Mouse (Mus musculus): Measurements from ENCODE around the gene Usp12. TPM values are rescaled to one million over a fixed set of nuclear protein-coding genes. Genes with fewer than 3 reads are reported as not detected.
"Not testable (repeated sequence)": the region's sequence is repeated elsewhere in the genome, so short reads cannot be mapped to it uniquely, and the experiment has no call there.

The Usp12 gene
- polyA plus RNA-seq, 1 experiment from 2014 or later = 19.8 TPM

- ATAC-seq (ENCODE audit: low FRiP score, low read depth); H3K4me3 ChIP-seq; H3K9ac ChIP-seq (replicated peaks); H3K27ac ChIP-seq (replicated peaks); H3K4me1 ChIP-seq; H3K4me2 ChIP-seq (replicated peaks); H3K9me3 ChIP-seq; H3K27me3 ChIP-seq: not testable (repeated sequence)
- WGBS = 93% methylated on average over 1 of the region's 9 CpGs
- peaks cover 43% of the 10 kb centered on the region for H3K36me3 ChIP-seq
These were observed 59.8 kb downstream of the Usp12 start for GRCm38 (mm10) chr5:146735054-146735453.

- no peaks in the 10 kb centered on the region for H3K4me1 ChIP-seq
- H3K4me2 ChIP-seq (replicated peaks) = no peak overlapping the region
- peaks cover 33% of the 10 kb centered on the region for H3K36me3 ChIP-seq
- H3K4me3 ChIP-seq = no peak overlapping the region
- H3K9me3 ChIP-seq = no peaks in the 10 kb centered on the region
- no peak overlapping the region for H3K9ac ChIP-seq (replicated peaks)
- 79% methylated on average over 12 of the region's 12 CpGs for WGBS
- no peak overlapping the region for H3K27ac ChIP-seq (replicated peaks)
- no peaks in the 10 kb centered on the region for H3K27me3 ChIP-seq
- ATAC-seq (ENCODE audit: low FRiP score, low read depth) = no peak
These were observed 60.7 kb downstream of the Usp12 start for GRCm38 (mm10) chr5:146733888-146734640.

GRCm38 (mm10) chr5:146733372-146733771 is 61.4 kb downstream of the Usp12 start:
- 86% methylated on average over 7 of the region's 7 CpGs for WGBS
- H3K27ac ChIP-seq (replicated peaks) = no peak overlapping the region

GRCm38 (mm10) chr5:146727006-146727405 is 67.8 kb downstream of the Usp12 start:
- Histone ChIP-seq H3K27ac (replicated peaks) (no peak overlapping the region), H3K9me3 (peaks cover 3% of the 10 kb centered on the region; the same call in 1 of the 2 replicates), H3K9ac (replicated peaks) (no peak overlapping the region), H3K36me3 (no peaks in the 10 kb centered on the region), H3K27me3 (no peaks in the 10 kb centered on the region), H3K4me3 (no peak overlapping the region), H3K4me1 (peaks cover 3% of the 10 kb centered on the region; the same call in 1 of the 2 replicates), H3K4me2 (replicated peaks) (no peak overlapping the region)
- WGBS = 86% methylated on average over 4 of the region's 4 CpGs
- ATAC-seq (ENCODE audit: low FRiP score, low read depth) = no peak

More at GRCm38 (mm10) chr5:146733372-146733771, 61.4 kb downstream of the Usp12 start:
- Histone ChIP-seq H3K4me3 (no peak overlapping the region), H3K4me2 (replicated peaks) (no peak overlapping the region), H3K36me3 (peaks cover 28% of the 10 kb centered on the region), H3K9me3 (no peaks in the 10 kb centered on the region), H3K9ac (replicated peaks) (no peak overlapping the region), H3K27me3 (no peaks in the 10 kb centered on the region), H3K4me1 (no peaks in the 10 kb centered on the region)
- ATAC-seq (ENCODE audit: low FRiP score, low read depth) = no peak

- Histone ChIP-seq H3K4me3 (no peak overlapping the region), H3K9ac (replicated peaks) (no peak overlapping the region), H3K9me3 (peaks cover 3% of the 10 kb centered on the region; the same call in 1 of the 2 replicates), H3K27ac (replicated peaks) (no peak overlapping the region), H3K27me3 (no peaks in the 10 kb centered on the region), H3K4me2 (replicated peaks) (no peak overlapping the region), H3K36me3 (no peaks in the 10 kb centered on the region), H3K4me1 (peaks cover 3% of the 10 kb centered on the region; the same call in 1 of the 2 replicates)
- no peak for ATAC-seq (ENCODE audit: low FRiP score, low read depth)
- 68% methylated on average over 3 of the region's 3 CpGs for WGBS
These were observed 69.8 kb downstream of the Usp12 start for GRCm38 (mm10) chr5:146724956-146725355.

- Histone ChIP-seq H3K27ac (replicated peaks) (no peak overlapping the region), H3K9ac (replicated peaks) (no peak overlapping the region), H3K27me3 (no peaks in the 10 kb centered on the region), H3K4me2 (replicated peaks) (no peak overlapping the region), H3K4me1 (peaks cover 3% of the 10 kb centered on the region; the same call in 1 of the 2 replicates), H3K36me3 (no peaks in the 10 kb centered on the region), H3K9me3 (peaks cover 7% of the 10 kb centered on the region; the same call in 1 of the 2 replicates), H3K4me3 (no peak overlapping the region)
- WGBS = 91% methylated on average over 5 of the region's 5 CpGs
- no peak for ATAC-seq (ENCODE audit: low FRiP score, low read depth)
These were observed 71.4 kb downstream of the Usp12 start for GRCm38 (mm10) chr5:146723452-146723851.

- ATAC-seq (ENCODE audit: low FRiP score, low read depth) = no peak
These were observed 72.6 kb downstream of the Usp12 start for GRCm38 (mm10) chr5:146722226-146722625.

GRCm38 (mm10) chr5:146719584-146720356 is 75.0 kb downstream of the Usp12 start:
- peaks cover 7% of the 10 kb centered on the region; the same call in 1 of the 2 replicates for H3K9me3 ChIP-seq
- ATAC-seq (ENCODE audit: low FRiP score, low read depth) = no peak
- H3K27me3 ChIP-seq = no peaks in the 10 kb centered on the region
- H3K9ac ChIP-seq (replicated peaks) = no peak overlapping the region
- H3K4me2 ChIP-seq (replicated peaks) = no peak overlapping the region
- H3K4me1 ChIP-seq = no peaks in the 10 kb centered on the region
- no peaks in the 10 kb centered on the region for H3K36me3 ChIP-seq
- no peak overlapping the region for H3K4me3 ChIP-seq
- no peak overlapping the region for H3K27ac ChIP-seq (replicated peaks)
- 87% methylated on average over 27 of the region's 27 CpGs for WGBS

More at GRCm38 (mm10) chr5:146722226-146722625, 72.6 kb downstream of the Usp12 start:
- Histone ChIP-seq H3K27ac (replicated peaks) (no peak overlapping the region), H3K4me2 (replicated peaks) (no peak overlapping the region), H3K9ac (replicated peaks) (no peak overlapping the region), H3K4me3 (no peak overlapping the region), H3K9me3 (peaks cover 7% of the 10 kb centered on the region; the same call in 1 of the 2 replicates), H3K27me3 (no peaks in the 10 kb centered on the region), H3K36me3 (no peaks in the 10 kb centered on the region), H3K4me1 (peaks cover 3% of the 10 kb centered on the region; the same call in 1 of the 2 replicates)
- WGBS = 86% methylated on average over 14 of the region's 14 CpGs

GRCm38 (mm10) chr5:146713836-146714235 is 81.0 kb downstream of the Usp12 start:
- peaks cover 10% of the 10 kb centered on the region; the same call in 1 of the 2 replicates for H3K4me1 ChIP-seq
- no peak for ATAC-seq (ENCODE audit: low FRiP score, low read depth)
- no peak overlapping the region for H3K4me3 ChIP-seq
- no peaks in the 10 kb centered on the region for H3K9me3 ChIP-seq
- no peak overlapping the region for H3K9ac ChIP-seq (replicated peaks)
- no peaks in the 10 kb centered on the region for H3K27me3 ChIP-seq
- WGBS = 91% methylated on average over 12 of the region's 12 CpGs
- no peak overlapping the region for H3K4me2 ChIP-seq (replicated peaks)
- H3K27ac ChIP-seq (replicated peaks) = peak overlapping the region; percentile 84
- no peaks in the 10 kb centered on the region for H3K36me3 ChIP-seq

- H3K9ac ChIP-seq (replicated peaks) = no peak overlapping the region
- H3K9me3 ChIP-seq = no peaks in the 10 kb centered on the region
- H3K27me3 ChIP-seq = no peaks in the 10 kb centered on the region
- H3K4me1 ChIP-seq = peaks cover 10% of the 10 kb centered on the region; the same call in 1 of the 2 replicates
- no peaks in the 10 kb centered on the region for H3K36me3 ChIP-seq
- peak overlapping the region; percentile 27; the same call in 1 of the 2 replicates for H3K4me2 ChIP-seq (replicated peaks)
- no peak overlapping the region for H3K4me3 ChIP-seq
- 25% methylated on average over 10 of the region's 10 CpGs for WGBS
- H3K27ac ChIP-seq (replicated peaks) = peak overlapping the region; percentile 84
- ATAC-seq (ENCODE audit: low FRiP score, low read depth) = peak; percentile 61
These were observed 81.7 kb downstream of the Usp12 start for GRCm38 (mm10) chr5:146713088-146713487.

GRCm38 (mm10) chr5:146712282-146712918 is 82.4 kb downstream of the Usp12 start:
- no peak overlapping the region for H3K9ac ChIP-seq (replicated peaks)
- H3K36me3 ChIP-seq = no peaks in the 10 kb centered on the region
- peak overlapping the region; percentile 84 for H3K27ac ChIP-seq (replicated peaks)
- H3K4me3 ChIP-seq = no peak overlapping the region
- H3K9me3 ChIP-seq = no peaks in the 10 kb centered on the region
- peak; percentile 82 for ATAC-seq (ENCODE audit: low FRiP score, low read depth)
- H3K4me1 ChIP-seq = peaks cover 10% of the 10 kb centered on the region; the same call in 1 of the 2 replicates
- WGBS = 62% methylated on average over 18 of the region's 18 CpGs
- H3K4me2 ChIP-seq (replicated peaks) = peak overlapping the region; percentile 27; the same call in 1 of the 2 replicates
- no peaks in the 10 kb centered on the region for H3K27me3 ChIP-seq

Data from midbrain, embryonic 12.5 days (tissue).